7 mouse cellular contexts compared by ENCODE assay signal in genomic region chr16:20425855-20426598, GRCm38 (mm10). TPM values are rescaled to one million over a fixed set of nuclear protein-coding genes. Genes with fewer than 3 reads are reported as not detected.
A peak's percentile ranks its signal among the peaks of the same experiment; 100 is the strongest.
DNase-seq lines count a peak whose midpoint lies in the region; ATAC-seq lines count a peak whose summit lies in the region.

Gene Abcc5 (minus strand): TSS chr16:20426394.

- peak within 1 kb of the TSS; percentile 86 for H3K9ac ChIP-seq in intestine, embryonic 16.5 days (ENCODE audit: low read depth, low read length)
- H3K9ac ChIP-seq in midbrain, embryonic 11.5 days (ENCODE audit: low read length), result peak within 1 kb of the TSS; percentile 78

- ATAC-seq in intestine, embryonic 16.5 days, result peak; percentile 98
- peak; percentile 99 for ATAC-seq in midbrain, embryonic 11.5 days (ENCODE audit: low FRiP score)

- intact Hi-C loops in left cerebral cortex, postnatal 36 days (cut with DNase I), result no loop called here

- peaks cover 8% of the 10 kb centered on the region for H3K4me1 ChIP-seq in intestine, embryonic 16.5 days (ENCODE audit: control insufficient read depth, insufficient read depth, low read length)
- H3K4me1 ChIP-seq in midbrain, embryonic 11.5 days (ENCODE audit: control insufficient read depth, insufficient read depth, low read length), result peaks cover 7% of the 10 kb centered on the region

- H3K4me2 ChIP-seq in intestine, embryonic 16.5 days (ENCODE audit: low read depth, low read length), result peak within 1 kb of the TSS; percentile 66
- peak within 1 kb of the TSS; percentile 73 for H3K4me2 ChIP-seq in midbrain, embryonic 11.5 days

- H3K36me3 ChIP-seq in intestine, embryonic 16.5 days (ENCODE audit: control insufficient read depth, insufficient read depth, low read length), result peaks cover 3% of the 10 kb centered on the region; the same call in 1 of the 2 replicates
- H3K36me3 ChIP-seq in midbrain, embryonic 11.5 days (ENCODE audit: control insufficient read depth, insufficient read depth, low read length), result no peaks in the 10 kb centered on the region

- H3K9me3 ChIP-seq in intestine, embryonic 16.5 days (ENCODE audit: control insufficient read depth, low read length), result no peaks in the 10 kb centered on the region
- H3K9me3 ChIP-seq in midbrain, embryonic 11.5 days (ENCODE audit: control insufficient read depth, low read length), result no peaks in the 10 kb centered on the region

- under 1% methylated on average over 62 of the region's 62 CpGs for WGBS in intestine, embryonic 16.5 days
- under 1% methylated on average over 62 of the region's 62 CpGs for WGBS in midbrain, embryonic 11.5 days

- H3K4me3 ChIP-seq in intestine, embryonic 16.5 days (ENCODE audit: low read length), result peak within 1 kb of the TSS; percentile 87
- H3K4me3 ChIP-seq in midbrain, embryonic 11.5 days (ENCODE audit: low read depth, low read length), result peak within 1 kb of the TSS; percentile 70

- H3K27ac ChIP-seq in intestine, embryonic 16.5 days (ENCODE audit: low read length), result peak within 1 kb of the TSS; percentile 78
- H3K27ac ChIP-seq in midbrain, embryonic 11.5 days (ENCODE audit: low read depth, low read length), result peak within 1 kb of the TSS; percentile 68; the same call in 1 of the 2 replicates

- H3K27me3 ChIP-seq in intestine, embryonic 16.5 days (replicated peaks; ENCODE audit: control insufficient read depth, insufficient read depth, low read length), result no peaks in the 10 kb centered on the region
- H3K27me3 ChIP-seq in midbrain, embryonic 11.5 days (ENCODE audit: control insufficient read depth, insufficient read depth, low read length), result no peaks in the 10 kb centered on the region

- DNase-seq in adrenal gland, adult 2 months, result peak; percentile 96
- peak; percentile 87 for DNase-seq in embryo, embryonic 11.5 days (ENCODE audit: low read depth, low spot score)
- DNase-seq in gastrocnemius, postnatal 4 days (ENCODE audit: low spot score in 2 of 2), result peak; percentile 82 to 89
- peak; percentile 95 for DNase-seq in left cerebral cortex, postnatal 36 days (ENCODE audit: low spot score in 2 of 2)
- DNase-seq in midbrain, embryonic 11.5 days (ENCODE audit: low spot score, missing footprints), result peak; percentile 99
- DNase-seq in skeletal muscle tissue, adult 2 months (ENCODE audit: low read depth, low spot score), result peak; percentile 91

RNA-seq across cellular contexts. Expression of gene Abcc5, which starts in this region (rescaled TPM):
- 10 to 100 TPM; 62.3 to 66.4 TPM for total RNA-seq in adrenal gland, adult 2 months (2021)
- 51.2 and 52.3 TPM in 2 replicates for polyA plus RNA-seq in adrenal gland, adult 2 months (2012; rRNA removed)
- total RNA-seq in gastrocnemius, postnatal 4 days (2021), result 10 to 100 TPM; 59.3 to 70.1 TPM
- 28.0 and 31.0 TPM in 2 replicates for polyA plus RNA-seq in intestine, embryonic 16.5 days (2015; fragmentation: Nextera tagmentation; extraction: Ambion mirVana)
- 100 to 1,000 TPM; 167 to 264 TPM for total RNA-seq in left cerebral cortex, postnatal 36 days (2021)
- 58.3 and 61.7 TPM in 2 replicates for polyA plus RNA-seq in midbrain, embryonic 11.5 days (2014; fragmentation: Nextera tagmentation; extraction: Ambion mirVana)

Comparison
In these comparisons a context has a peak if more than half of its experiments do, and no peak if none do; other contexts are left out.
1. Peak in every context shown above with its lines: DNase-seq, ATAC-seq, H3K4me3 ChIP-seq and H3K27ac ChIP-seq.